Mouse (Mus musculus): ENCODE data around the gene Sept9. TPM values are rescaled to one million over a fixed set of nuclear protein-coding genes. Genes with fewer than 3 reads are reported as not detected.
A peak's percentile ranks its signal among the peaks of the same experiment; 100 is the strongest.

Sept9 gene
- polyA plus RNA-seq, 1 experiment from 2014 or later = 105 TPM

- Histone ChIP-seq H3K27me3 (no peaks in the 10 kb centered on the region), H3K36me3 (no peaks in the 10 kb centered on the region), H3K4me2 (no peak overlapping the region), H3K4me1 (replicated peaks) (peaks cover 65% of the 10 kb centered on the region), H3K9ac (no peak overlapping the region), H3K4me3 (no peak overlapping the region), H3K27ac (replicated peaks) (peak overlapping the region; percentile 52), H3K9me3 (no peaks in the 10 kb centered on the region)
- no peak for ATAC-seq (ENCODE audit: low read depth)
- 67% methylated on average over 14 of the region's 14 CpGs for WGBS
These were observed 107.0 kb downstream of the Sept9 start for GRCm38 (mm10) chr11:117306311-117307088.

GRCm38 (mm10) chr11:117307895-117308786 lies 108.7 kb downstream of the Sept9 start:
- Histone ChIP-seq H3K4me2 (no peak overlapping the region), H3K4me1 (replicated peaks) (peaks cover 74% of the 10 kb centered on the region), H3K36me3 (no peaks in the 10 kb centered on the region), H3K4me3 (no peak overlapping the region), H3K9ac (peak overlapping the region; percentile 42), H3K9me3 (no peaks in the 10 kb centered on the region), H3K27ac (replicated peaks) (peak overlapping the region; percentile 59), H3K27me3 (no peaks in the 10 kb centered on the region)
- 0 out of 2 replicates have a peak, but pooled peaks have one; percentile 25 for ATAC-seq (ENCODE audit: low read depth)
- 38% methylated on average over 13 of the region's 13 CpGs for WGBS

GRCm38 (mm10) chr11:117309108-117309917 lies 109.9 kb downstream of the Sept9 start:
- WGBS = 71% methylated on average over 17 of the region's 17 CpGs
- no peak overlapping the region for H3K4me3 ChIP-seq
- no peaks in the 10 kb centered on the region for H3K9me3 ChIP-seq
- no peak overlapping the region for H3K4me2 ChIP-seq
- peak overlapping the region; percentile 43; the same call in 1 of the 2 replicates for H3K9ac ChIP-seq
- H3K36me3 ChIP-seq = no peaks in the 10 kb centered on the region
- no peak overlapping the region for H3K27ac ChIP-seq (replicated peaks)
- no peak for ATAC-seq (ENCODE audit: low read depth)
- no peaks in the 10 kb centered on the region for H3K27me3 ChIP-seq
- peaks cover 83% of the 10 kb centered on the region for H3K4me1 ChIP-seq (replicated peaks)

DNA sequence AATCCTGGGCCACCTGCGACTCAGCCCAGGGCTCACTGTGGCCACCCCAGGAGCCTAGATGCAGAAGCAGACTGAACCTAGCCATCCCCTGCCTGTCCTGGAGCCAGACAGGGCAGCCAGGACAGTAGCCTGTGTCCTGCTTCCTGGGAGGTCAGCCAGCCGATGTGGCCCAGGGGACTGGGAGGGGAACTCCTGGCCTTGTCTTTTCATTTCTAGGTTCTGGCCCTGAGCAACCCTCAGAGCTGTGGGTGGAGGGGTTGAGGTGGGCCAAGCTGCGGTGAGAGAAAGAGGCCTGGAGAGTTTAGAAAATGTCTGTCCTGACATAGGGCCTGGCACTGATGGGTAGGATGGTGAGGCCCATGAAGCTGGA lies 110.4 kb downstream of the Sept9 start:
- Histone ChIP-seq H3K27ac (replicated peaks) (no peak overlapping the region), H3K4me2 (no peak overlapping the region), H3K4me1 (replicated peaks) (peaks cover 84% of the 10 kb centered on the region), H3K9ac (peak overlapping the region; percentile 43; the same call in 1 of the 2 replicates), H3K9me3 (no peaks in the 10 kb centered on the region), H3K36me3 (no peaks in the 10 kb centered on the region), H3K27me3 (no peaks in the 10 kb centered on the region), H3K4me3 (no peak overlapping the region)
- 77% methylated on average over 3 of the region's 3 CpGs for WGBS
- ATAC-seq (ENCODE audit: low read depth) = no peak

DNA sequence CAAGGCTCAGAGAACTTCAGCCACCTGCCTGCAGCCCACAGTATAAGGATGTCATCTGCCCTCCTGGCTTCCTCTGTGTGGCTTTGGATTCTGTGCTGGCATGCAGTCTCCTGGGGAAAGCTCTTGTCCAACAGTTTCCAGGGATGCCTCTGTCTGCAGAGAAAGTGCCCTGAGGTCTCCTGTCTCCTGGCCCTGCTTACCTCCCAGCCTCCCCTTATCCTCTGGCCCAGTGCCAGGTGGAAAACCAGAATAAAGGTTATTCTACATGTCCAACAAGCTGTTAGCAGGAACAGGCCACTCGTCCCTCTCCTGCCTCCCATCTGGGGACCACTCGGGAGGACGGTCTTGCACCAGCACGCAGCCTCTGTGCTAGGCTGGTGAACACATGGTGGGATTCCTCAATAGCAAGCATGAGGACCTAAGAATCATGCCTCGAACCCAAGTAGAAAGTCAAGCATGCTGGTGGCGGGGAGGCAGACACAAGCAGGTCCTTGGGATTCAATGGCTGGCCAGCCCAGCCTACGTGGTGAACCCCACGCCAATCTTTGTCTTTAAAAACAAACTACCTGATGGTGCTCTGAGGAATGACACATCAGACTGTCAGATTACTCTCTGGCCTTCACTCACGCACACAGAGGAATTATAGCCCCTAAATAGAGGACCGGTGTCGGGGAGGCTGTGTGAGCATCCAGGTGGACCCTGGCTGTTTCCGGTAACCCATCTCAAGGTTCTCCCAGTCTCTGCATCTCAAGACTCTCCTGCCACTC lies 111.1 kb downstream of the Sept9 start:
- Histone ChIP-seq H3K9ac (peak overlapping the region; percentile 5; the same call in 1 of the 2 replicates), H3K4me2 (no peak overlapping the region), H3K36me3 (no peaks in the 10 kb centered on the region), H3K4me1 (replicated peaks) (peaks cover 89% of the 10 kb centered on the region), H3K9me3 (no peaks in the 10 kb centered on the region), H3K4me3 (no peak overlapping the region), H3K27ac (replicated peaks) (no peak overlapping the region; the same call in 1 of the 2 replicates), H3K27me3 (no peaks in the 10 kb centered on the region)
- WGBS = 84% methylated on average over 12 of the region's 12 CpGs
- no peak for ATAC-seq (ENCODE audit: low read depth)

GRCm38 (mm10) chr11:117311127-117311800 lies 111.8 kb downstream of the Sept9 start:
- peaks cover 94% of the 10 kb centered on the region for H3K4me1 ChIP-seq (replicated peaks)
- no peak overlapping the region for H3K4me2 ChIP-seq
- H3K27ac ChIP-seq (replicated peaks) = peak overlapping the region; percentile 67; the same call in 1 of the 2 replicates
- H3K36me3 ChIP-seq = no peaks in the 10 kb centered on the region
- ATAC-seq (ENCODE audit: low read depth) = no peak
- H3K9me3 ChIP-seq = no peaks in the 10 kb centered on the region
- no peaks in the 10 kb centered on the region for H3K27me3 ChIP-seq
- no peak overlapping the region for H3K4me3 ChIP-seq
- WGBS = 54% methylated on average over 15 of the region's 15 CpGs
- no peak overlapping the region for H3K9ac ChIP-seq

DNA sequence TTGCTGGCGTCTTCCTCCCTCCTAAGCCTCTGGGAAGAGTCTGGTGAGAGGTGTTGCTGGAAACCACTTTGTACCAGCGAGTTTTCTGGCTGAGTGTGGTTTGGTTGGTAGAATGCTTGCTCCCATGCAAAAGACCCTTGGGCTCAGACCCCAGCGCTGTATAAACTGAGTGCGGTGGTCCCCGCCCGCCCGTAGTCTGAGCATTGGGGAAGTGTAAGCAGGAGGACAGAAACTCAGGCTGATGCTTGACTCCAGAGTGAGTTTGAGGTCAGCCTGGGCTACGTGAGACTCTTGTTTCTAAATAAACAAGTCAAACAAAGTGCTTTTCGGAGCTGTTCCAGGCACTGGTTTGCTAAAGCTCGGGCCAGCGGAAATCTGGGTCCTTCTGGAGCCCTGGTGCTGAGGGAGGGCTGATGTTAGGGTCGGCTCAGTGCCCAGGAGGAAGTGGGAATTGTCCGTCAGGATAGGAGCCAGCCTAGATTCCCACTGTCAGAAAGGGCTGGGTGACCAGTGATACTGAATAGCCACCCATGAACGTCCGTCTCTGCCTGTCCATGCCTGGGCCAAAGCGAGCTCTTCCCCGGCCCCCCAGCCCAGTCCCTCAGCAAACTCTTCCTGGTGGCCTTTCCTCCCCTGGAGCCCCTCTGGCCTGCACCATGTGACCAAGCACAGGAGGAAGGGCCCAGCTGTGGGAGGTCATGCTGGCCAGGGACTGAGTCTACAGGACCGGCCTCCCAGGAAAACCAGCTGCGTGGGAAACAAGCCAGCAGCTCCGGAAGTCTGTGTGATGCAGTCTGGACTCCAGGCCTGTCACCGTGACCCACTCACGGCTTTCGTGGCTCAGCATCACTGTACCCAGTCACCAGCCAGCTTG lies 112.8 kb downstream of the Sept9 start:
- Histone ChIP-seq H3K4me2 (no peak overlapping the region), H3K27ac (replicated peaks) (peak overlapping the region; percentile 67), H3K4me3 (no peak overlapping the region), H3K27me3 (no peaks in the 10 kb centered on the region), H3K4me1 (replicated peaks) (peaks cover 94% of the 10 kb centered on the region), H3K36me3 (no peaks in the 10 kb centered on the region), H3K9ac (0 out of 2 replicates have a peak overlapping the region, but pooled peaks have one; percentile 41), H3K9me3 (no peaks in the 10 kb centered on the region)
- WGBS = 74% methylated on average over 23 of the region's 23 CpGs
- no peak for ATAC-seq (ENCODE audit: low read depth)

- no peaks in the 10 kb centered on the region for H3K27me3 ChIP-seq
- peak overlapping the region; percentile 12 for H3K9ac ChIP-seq
- H3K36me3 ChIP-seq = no peaks in the 10 kb centered on the region
- ATAC-seq (ENCODE audit: low read depth) = no peak
- WGBS = 50% methylated on average over 8 of the region's 8 CpGs
- H3K27ac ChIP-seq (replicated peaks) = peak overlapping the region; percentile 67
- H3K9me3 ChIP-seq = no peaks in the 10 kb centered on the region
- peaks cover 95% of the 10 kb centered on the region for H3K4me1 ChIP-seq (replicated peaks)
- H3K4me3 ChIP-seq = no peak overlapping the region
- H3K4me2 ChIP-seq = no peak overlapping the region
These were observed 113.5 kb downstream of the Sept9 start for GRCm38 (mm10) chr11:117312936-117313335.

DNA sequence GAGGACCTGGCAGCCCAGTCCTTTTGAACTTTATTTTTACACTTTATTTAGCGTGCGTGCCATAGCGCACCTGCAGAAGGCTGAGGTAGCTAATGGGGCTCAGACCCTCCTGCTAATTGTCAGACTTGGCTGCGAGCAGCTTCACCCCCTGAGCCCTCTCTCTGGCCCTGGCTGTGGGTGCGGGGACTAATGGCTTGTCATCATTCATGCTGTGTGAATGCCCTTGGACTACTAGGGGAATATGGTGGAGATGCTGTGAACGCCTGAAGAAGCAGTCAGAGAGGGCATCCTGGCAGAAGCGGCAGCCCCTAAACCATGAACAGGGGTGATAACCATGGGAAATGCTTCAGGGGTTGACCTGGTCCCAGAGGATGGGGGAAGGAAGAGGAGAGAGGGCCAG lies 114.0 kb downstream of the Sept9 start:
- ATAC-seq (ENCODE audit: low read depth) = no peak
- H3K4me2 ChIP-seq = no peak overlapping the region
- H3K9me3 ChIP-seq = no peaks in the 10 kb centered on the region
- H3K9ac ChIP-seq = peak overlapping the region; percentile 12
- H3K27ac ChIP-seq (replicated peaks) = peak overlapping the region; percentile 67; the same call in 1 of the 2 replicates
- no peaks in the 10 kb centered on the region for H3K36me3 ChIP-seq
- no peaks in the 10 kb centered on the region for H3K27me3 ChIP-seq
- H3K4me1 ChIP-seq (replicated peaks) = peaks cover 95% of the 10 kb centered on the region
- no peak overlapping the region for H3K4me3 ChIP-seq
- 84% methylated on average over 7 of the region's 7 CpGs for WGBS

- Histone ChIP-seq H3K9me3 (no peaks in the 10 kb centered on the region), H3K36me3 (no peaks in the 10 kb centered on the region), H3K27ac (replicated peaks) (no peak overlapping the region), H3K27me3 (no peaks in the 10 kb centered on the region), H3K4me2 (no peak overlapping the region), H3K9ac (no peak overlapping the region), H3K4me3 (no peak overlapping the region), H3K4me1 (replicated peaks) (peaks cover 95% of the 10 kb centered on the region)
- 81% methylated on average over 7 of the region's 7 CpGs for WGBS
- ATAC-seq (ENCODE audit: low read depth) = no peak
These were observed 114.6 kb downstream of the Sept9 start for GRCm38 (mm10) chr11:117314026-117314425.
